Comparison of ENCODE assay signal across 8 mouse cellular contexts in the genomic region with DNA sequence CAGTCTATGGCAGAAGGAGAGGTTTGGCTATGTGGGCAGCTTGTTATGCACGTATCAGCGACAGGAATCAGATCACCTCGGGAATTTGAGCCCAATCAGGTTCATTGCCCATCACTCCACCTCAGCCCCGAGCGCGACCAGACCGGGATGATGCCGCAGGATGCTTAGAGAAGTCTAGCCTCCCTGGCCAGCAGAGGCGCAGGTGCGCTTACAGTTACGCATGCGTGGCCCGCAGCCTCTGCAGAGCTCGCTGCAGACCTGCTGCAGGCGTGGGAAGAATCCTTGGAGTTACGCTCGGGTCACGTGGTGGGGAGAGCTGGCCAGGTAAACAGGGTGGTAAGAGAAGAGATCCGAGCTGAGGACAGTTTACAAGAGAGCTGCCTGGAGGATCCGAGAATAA. TPM values are rescaled to one million over a fixed set of nuclear protein-coding genes. Genes with fewer than 3 reads are reported as not detected.
DNase-seq lines count a peak whose midpoint lies in the region; ATAC-seq and TF ChIP-seq lines count a peak whose summit lies in the region.

No protein-coding gene starts in this region.

- peak overlapping the region; percentile 9; the same call in 1 of the 2 replicates for H3K9ac ChIP-seq in hindbrain, embryonic 14.5 days
- 0 out of 2 replicates have a peak overlapping the region, but pooled peaks have one; percentile 31 for H3K9ac ChIP-seq in midbrain, embryonic 11.5 days (ENCODE audit: low read length)
- no peak overlapping the region for H3K9ac ChIP-seq in stomach, embryonic 15.5 days

- no peaks in the 10 kb centered on the region for H3K27me3 ChIP-seq in hindbrain, embryonic 14.5 days (ENCODE audit: control insufficient read depth, insufficient read depth, low read length)
- H3K27me3 ChIP-seq in midbrain, embryonic 11.5 days (ENCODE audit: control insufficient read depth, insufficient read depth, low read length): peaks cover 4% of the 10 kb centered on the region
- no peaks in the 10 kb centered on the region for H3K27me3 ChIP-seq in stomach, embryonic 15.5 days (replicated peaks)

- peaks cover 6% of the 10 kb centered on the region; the same call in 1 of the 2 replicates for H3K4me1 ChIP-seq in hindbrain, embryonic 14.5 days (replicated peaks; ENCODE audit: control insufficient read depth, insufficient read depth, low read length)
- H3K4me1 ChIP-seq in midbrain, embryonic 11.5 days (ENCODE audit: control insufficient read depth, insufficient read depth, low read length): no peaks in the 10 kb centered on the region; the same call in 1 of the 2 replicates
- H3K4me1 ChIP-seq in stomach, embryonic 15.5 days: peaks cover 3% of the 10 kb centered on the region

- no peaks in the 10 kb centered on the region for H3K9me3 ChIP-seq in hindbrain, embryonic 14.5 days (ENCODE audit: control insufficient read depth, low read length)
- no peaks in the 10 kb centered on the region for H3K9me3 ChIP-seq in midbrain, embryonic 11.5 days (ENCODE audit: control insufficient read depth, low read length)
- no peaks in the 10 kb centered on the region for H3K9me3 ChIP-seq in stomach, embryonic 15.5 days

- H3K36me3 ChIP-seq in hindbrain, embryonic 14.5 days (replicated peaks; ENCODE audit: control insufficient read depth, insufficient read depth): no peaks in the 10 kb centered on the region
- no peaks in the 10 kb centered on the region for H3K36me3 ChIP-seq in midbrain, embryonic 11.5 days (ENCODE audit: control insufficient read depth, insufficient read depth, low read length)
- no peaks in the 10 kb centered on the region for H3K36me3 ChIP-seq in stomach, embryonic 15.5 days

- peak; percentile 61 for ATAC-seq in hindbrain, embryonic 14.5 days (ENCODE audit: low FRiP score)
- ATAC-seq in midbrain, embryonic 11.5 days (ENCODE audit: low FRiP score): 0 out of 2 replicates have a peak, but pooled peaks have one; percentile 18
- ATAC-seq in stomach, embryonic 15.5 days (ENCODE audit: insufficient read depth, low FRiP score, low read depth): no peak

- DNase-seq in urinary bladder, postnatal 14 days (ENCODE audit: low spot score): peak; percentile 66
- DNase-seq in urinary bladder, postnatal 10 days (ENCODE audit: low spot score): no peak
- DNase-seq in embryo, embryonic 11 days: peak; percentile 80
- peak; percentile 67 for DNase-seq in hindbrain, embryonic 14.5 days (ENCODE audit: low spot score)
- DNase-seq in left cerebral cortex, adult 2 months (ENCODE audit: extremely low spot score in 1 of 2, low spot score in 2 of 2): peak; percentile 78 to 80
- peak; percentile 88 for DNase-seq in midbrain, embryonic 11.5 days (ENCODE audit: low spot score, missing footprints)
- DNase-seq in gastrocnemius, postnatal 25 days: no peak

- intact Hi-C loops in left cerebral cortex, adult 2 months (cut with DNase I): no loop called here

- H3K4me3 ChIP-seq in hindbrain, embryonic 14.5 days (replicated peaks; ENCODE audit: low read length): no peak overlapping the region
- H3K4me3 ChIP-seq in left cerebral cortex, adult 2 months: peak overlapping the region; percentile 34
- no peak overlapping the region for H3K4me3 ChIP-seq in midbrain, embryonic 11.5 days (ENCODE audit: low read depth, low read length)
- H3K4me3 ChIP-seq in stomach, embryonic 15.5 days (replicated peaks): no peak overlapping the region

- H3K4me2 ChIP-seq in hindbrain, embryonic 14.5 days (replicated peaks): peak overlapping the region; percentile 37
- H3K4me2 ChIP-seq in midbrain, embryonic 11.5 days: peak overlapping the region; percentile 30
- peak overlapping the region; percentile 36 for H3K4me2 ChIP-seq in stomach, embryonic 15.5 days

- peak; percentile 48 for TF ChIP-seq CTCF in left cerebral cortex, adult 2 months (IDR thresholded peaks at IDR 0.05)

- WGBS in hindbrain, embryonic 14.5 days: 1% methylated on average over 20 of the region's 20 CpGs
- 4% methylated on average over 20 of the region's 20 CpGs for WGBS in midbrain, embryonic 11.5 days
- WGBS in stomach, embryonic 15.5 days: 2% methylated on average over 20 of the region's 20 CpGs

- H3K27ac ChIP-seq in hindbrain, embryonic 14.5 days: no peak overlapping the region
- H3K27ac ChIP-seq in left cerebral cortex, adult 2 months: peak overlapping the region; percentile 73
- no peak overlapping the region for H3K27ac ChIP-seq in midbrain, embryonic 11.5 days (ENCODE audit: low read depth, low read length)
- H3K27ac ChIP-seq in stomach, embryonic 15.5 days: no peak overlapping the region

RNA-seq across cellular contexts. Expression of a gene that starts 5.1 kb away (rescaled TPM):
- polyA plus RNA-seq in hindbrain, embryonic 14.5 days (2014; fragmentation: Nextera tagmentation; extraction: Ambion mirVana): 275 and 317 TPM in 2 replicates
- total RNA-seq in left cerebral cortex, adult 2 months (2021): 100 to 1,000 TPM; 947 to 984 TPM
- 51.4 and 53.8 TPM in 2 replicates for polyA plus RNA-seq in midbrain, embryonic 11.5 days (2014; fragmentation: Nextera tagmentation; extraction: Ambion mirVana)
- 20.0 and 21.4 TPM in 2 replicates for polyA plus RNA-seq in stomach, embryonic 15.5 days (2015; fragmentation: Nextera tagmentation; extraction: Ambion mirVana)
- 1 to 10 TPM; 2.7 to 3.8 TPM for total RNA-seq in gastrocnemius, postnatal 25 days (2021)

RNA-seq across cellular contexts. Expression of a gene that starts 23.8 kb away (rescaled TPM):
- polyA plus RNA-seq in hindbrain, embryonic 14.5 days (2014; fragmentation: Nextera tagmentation; extraction: Ambion mirVana): 16.8 and 19.4 TPM in 2 replicates
- total RNA-seq in left cerebral cortex, adult 2 months (2021): 10 to 100 TPM; 24.4 to 31.4 TPM
- 10.3 and 10.6 TPM in 2 replicates for polyA plus RNA-seq in midbrain, embryonic 11.5 days (2014; fragmentation: Nextera tagmentation; extraction: Ambion mirVana)
- polyA plus RNA-seq in stomach, embryonic 15.5 days (2015; fragmentation: Nextera tagmentation; extraction: Ambion mirVana): 67.1 and 73.6 TPM in 2 replicates
- 10 to 100 TPM in 1 of 2 experiments, 1 to 10 TPM in 1; 8.1 to 12.4 TPM for total RNA-seq in gastrocnemius, postnatal 25 days (2021)

Comparison
In these comparisons a context has a peak if more than half of its experiments do, and no peak if none do; other contexts are left out.
1. DNase-seq: peak in urinary bladder, postnatal 14 days (single experiment), embryo, embryonic 11 days (single experiment), hindbrain, embryonic 14.5 days (single experiment), left cerebral cortex, adult 2 months (2 of 2) and midbrain, embryonic 11.5 days (single experiment); none in urinary bladder, postnatal 10 days (single experiment) and gastrocnemius, postnatal 25 days (single experiment).
2. Peak in every context shown above with its lines, with median percentiles within 50 percentile points of each other: H3K4me2 ChIP-seq.